ENCODE assay signal across 20 mouse cellular contexts in genomic region chr9:86858101-86858500, GRCm38 (mm10). TPM values are rescaled to one million over a fixed set of nuclear protein-coding genes. Genes with fewer than 3 reads are reported as not detected.
DNase-seq lines count a peak whose midpoint lies in the region; TF ChIP-seq lines count a peak whose summit lies in the region.
"Had no signal": no experiment of that assay in that cellular context is flagged by ENCODE, and none has a peak within 500 bp of the region (broad histone marks: within the 10 kb centered on the region; RNA-seq: fewer than 3 reads in every experiment).

No protein-coding gene starts in this region.

- DNase-seq in left cerebral cortex, adult 2 months (ENCODE audit: extremely low spot score in 1 of 2, low spot score in 2 of 2) = no peak
- no peak for DNase-seq in left cerebral cortex, postnatal 4 days
- peak; percentile 51 for DNase-seq in right cerebral cortex, adult 18-20 months
- DNase-seq in right cerebral cortex, postnatal 10 days (ENCODE audit: low spot score in 2 of 2) = no peak
- peak; percentile 75 for DNase-seq in telencephalon, adult 2 months (ENCODE audit: low read depth, low spot score)
- no peak for DNase-seq in adrenal gland, postnatal 4 days (ENCODE audit: low spot score in 2 of 2)
- DNase-seq: adrenal gland, adult 2 months; adrenal gland, postnatal 25 days; cerebellum, adult 11 months; cerebellum, adult 9-10 months; cerebellum, postnatal 25 days; gastrocnemius, postnatal 10 days; heart, adult 18-20 months; heart, postnatal 10 days; heart, postnatal 4 days had no signal

- peak overlapping the region; percentile 42 for H3K27ac ChIP-seq in left cerebral cortex, adult 2 months
- 0 out of 2 replicates have a peak overlapping the region, but pooled peaks have one; percentile 8 for H3K27ac ChIP-seq in cortical plate, adult 2 months (ENCODE audit: insufficient read depth, low read length)
- H3K27ac ChIP-seq: embryonic facial prominence, embryonic 13.5 days; forebrain, embryonic 12.5 days; heart, embryonic 10.5 days; hindbrain, embryonic 12.5 days had no signal

- TF ChIP-seq POLR2A in cortical plate, adult 2 months (IDR thresholded peaks at IDR 0.05; ENCODE audit: extremely low read depth, insufficient read depth, low read length) = no peak

- no peak overlapping the region for H3K4me3 ChIP-seq in left cerebral cortex, adult 2 months
- H3K4me3 ChIP-seq in cortical plate, adult 2 months (ENCODE audit: insufficient read depth, low read length) = no peak overlapping the region
- H3K4me3 ChIP-seq: embryonic facial prominence, embryonic 13.5 days; forebrain, embryonic 12.5 days; heart, embryonic 10.5 days; hindbrain, embryonic 12.5 days had no signal

- H3K4me1 ChIP-seq in cortical plate, adult 2 months (ENCODE audit: control insufficient read depth, insufficient read depth, low read length) = peaks cover 8% of the 10 kb centered on the region
- H3K4me1 ChIP-seq: embryonic facial prominence, embryonic 13.5 days; forebrain, embryonic 12.5 days; heart, embryonic 10.5 days; hindbrain, embryonic 12.5 days had no signal

- TF ChIP-seq CTCF in left cerebral cortex, adult 2 months (IDR thresholded peaks at IDR 0.05) = no peak
- no peak for TF ChIP-seq CTCF in cortical plate, adult 2 months (IDR thresholded peaks at IDR 0.05; ENCODE audit: extremely low read depth, insufficient read depth, low read length)

- intact Hi-C loops in left cerebral cortex, adult 2 months (cut with DNase I) = no loop called here
- intact Hi-C loops in left cerebral cortex, postnatal 4 days (cut with DNase I) = no loop called here

RNA-seq across cellular contexts. Expression of gene Snap91, which starts 22.4 kb away (rescaled TPM):
- 100 to 1,000 TPM; 384 to 394 TPM for total RNA-seq in left cerebral cortex, adult 2 months (2021)
- 100 to 1,000 TPM; 378 to 413 TPM for total RNA-seq in left cerebral cortex, postnatal 4 days (2021)
- 200 and 202 TPM in 2 replicates for polyA plus RNA-seq in cortical plate, adult 2 months (2012; rRNA removed)
- total RNA-seq in adrenal gland, postnatal 4 days (2021) = 10 to 100 TPM; 33.1 to 36.8 TPM

Comparison
In these comparisons a context has a peak if more than half of its experiments do, and no peak if none do; other contexts are left out.
1. DNase-seq: peak in right cerebral cortex, adult 18-20 months (single experiment) and telencephalon, adult 2 months (single experiment); none in left cerebral cortex, adult 2 months (0 of 2), left cerebral cortex, postnatal 4 days (single experiment), right cerebral cortex, postnatal 10 days (0 of 2) and adrenal gland, postnatal 4 days (0 of 2).
2. RNA of gene Snap91, which starts 22.4 kb away (total RNA-seq): 378 to 413 TPM in left cerebral cortex, postnatal 4 days and 384 to 394 TPM in left cerebral cortex, adult 2 months; 33.1 to 36.8 TPM in adrenal gland, postnatal 4 days; every median in the first group is over 10 times any median in the second.